Mouse (Mus musculus): ENCODE measurements around the gene Dcaf5.

- no peak; the same call in 1 of the 2 replicates for TF ChIP-seq CTCF (IDR thresholded peaks at IDR 0.05; ENCODE audit: borderline replicate concordance, control insufficient read depth, extremely low read depth, insufficient read depth, low read length, poor library complexity)
- TF ChIP-seq POLR2A (IDR thresholded peaks at IDR 0.05; ENCODE audit: control insufficient read depth, extremely low read depth, insufficient read depth, low read length, poor library complexity) = no peak
Measured at GRCm38 (mm10) chr12:80462942-80463651, 26.7 kb upstream of the Dcaf5 start, which contains the start of gene Exd2.

Data from thymus, adult 2 months (tissue).